Mouse (Mus musculus) urinary bladder, postnatal 36 days (tissue): ENCODE results near the gene Crnkl1.
"Not testable (repeated sequence)": the region's sequence is repeated elsewhere in the genome, so short reads cannot be mapped to it uniquely, and the experiment has no call there.

Experiments
- DNase-seq, 2 experiments: peaks; one replicate each; pipeline ENCODE4 v3.0.0; 2022; ENCODE audit warnings: low spot score in 2 of 2, mixed read lengths in 1 of 2

Crnkl1 gene

GRCm38 (mm10) chr2:145920941-145921650 lies 13.7 kb downstream of the Crnkl1 start:
- DNase-seq, result no peak

DNA sequence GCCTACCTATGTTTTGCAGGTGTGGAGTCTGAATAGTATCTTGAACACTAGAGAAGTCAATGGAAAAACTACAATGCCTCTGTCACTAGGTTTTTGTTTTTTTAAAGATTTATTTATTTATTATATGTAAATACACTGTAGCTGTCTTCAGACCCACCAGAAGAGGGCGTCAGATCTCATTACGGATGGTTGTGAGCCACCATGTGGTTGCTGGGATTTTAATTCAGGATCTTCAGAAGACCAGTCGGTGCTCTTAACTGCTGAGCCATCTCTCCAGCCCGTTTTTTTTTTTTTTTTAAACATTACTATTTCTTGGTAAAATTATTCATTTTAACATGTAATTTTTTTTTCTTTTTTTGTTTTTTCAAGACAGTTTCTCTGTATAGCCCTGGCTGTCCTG lies 28.9 kb downstream of the Crnkl1 start:
- DNase-seq, result not testable (repeated sequence)

GRCm38 (mm10) chr2:145905156-145905555 lies 29.7 kb downstream of the Crnkl1 start:
- DNase-seq, result no peak

DNA sequence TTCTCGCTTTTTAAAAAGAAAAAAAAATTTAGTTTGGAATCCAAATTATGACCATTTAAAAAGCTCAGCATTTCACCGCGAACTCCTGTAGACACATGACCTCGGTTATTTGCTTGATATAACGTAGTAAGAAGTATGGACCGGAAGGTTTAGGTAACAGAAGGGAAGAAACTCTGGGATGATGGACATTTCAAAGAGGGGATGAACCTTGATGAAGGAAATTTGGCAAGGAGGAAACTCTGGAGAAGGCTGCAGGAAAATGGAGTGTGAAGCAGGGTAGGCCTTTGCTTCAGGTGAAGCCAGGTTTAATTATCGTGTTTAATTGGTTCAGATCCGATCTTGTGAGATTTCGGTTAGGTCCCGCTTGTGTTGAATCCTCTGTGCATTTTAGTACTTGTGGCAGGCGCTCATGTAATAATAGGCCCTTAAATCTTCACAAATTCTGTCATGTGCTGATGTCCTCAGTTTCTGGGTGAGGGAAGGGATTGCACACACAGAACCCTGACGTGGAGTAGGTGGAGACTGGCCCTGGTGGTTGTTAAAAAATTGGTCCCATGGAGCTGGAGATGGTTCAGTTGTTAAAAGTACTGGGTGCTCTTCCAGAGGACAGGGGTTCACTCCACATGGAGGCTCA lies 30.7 kb downstream of the Crnkl1 start:
- DNase-seq, result no peak

GRCm38 (mm10) chr2:145903061-145903901 lies 31.5 kb downstream of the Crnkl1 start:
- peak; percentile 76 to 87 for DNase-seq

DNA sequence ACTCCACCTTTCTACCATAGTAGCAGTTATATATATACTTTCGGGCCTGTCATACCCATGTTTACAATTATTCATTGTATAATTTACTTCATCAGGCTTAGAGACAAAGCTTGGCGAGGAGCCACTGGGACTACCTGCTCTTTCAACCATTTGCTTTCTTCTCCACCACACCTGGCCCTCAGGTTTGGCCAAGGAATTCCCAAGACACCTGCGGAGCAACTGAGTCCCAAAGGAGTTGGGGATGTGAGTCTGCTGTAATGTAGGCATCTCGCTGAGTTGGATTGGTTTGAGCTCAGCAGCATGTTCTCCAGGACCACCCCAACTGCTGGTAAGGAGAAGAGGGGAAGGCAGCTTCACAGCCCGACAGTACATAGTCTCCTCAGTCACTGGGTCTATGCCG lies 33.0 kb downstream of the Crnkl1 start, which contains the start of gene Naa20:
Gene Naa20 (plus strand): TSS at position 239 of the 400 bp plus-strand sequence.
- DNase-seq, result no peak

DNA sequence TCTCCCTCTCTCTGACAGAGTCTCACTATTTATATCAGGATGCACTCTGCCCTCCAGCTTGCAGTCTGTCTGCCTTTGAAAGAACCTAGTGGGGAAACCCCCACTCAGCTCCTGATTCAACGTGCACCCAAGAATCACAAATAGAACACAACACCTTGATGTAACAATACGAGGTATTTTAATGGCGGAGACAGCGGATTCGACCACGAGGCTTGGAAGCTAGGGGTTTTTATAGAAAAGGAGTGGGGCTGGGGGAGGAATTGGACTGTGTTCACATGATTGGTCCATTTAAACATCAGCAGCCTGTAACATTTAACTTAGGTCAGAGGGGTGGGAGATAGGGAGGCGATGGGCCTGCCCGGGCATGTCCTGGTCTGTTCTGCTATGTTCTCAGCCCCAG lies 34.5 kb downstream of the Crnkl1 start:
- not testable (repeated sequence) for DNase-seq

GRCm38 (mm10) chr2:145898106-145898505 lies 36.7 kb downstream of the Crnkl1 start:
- DNase-seq, result no peak

DNA sequence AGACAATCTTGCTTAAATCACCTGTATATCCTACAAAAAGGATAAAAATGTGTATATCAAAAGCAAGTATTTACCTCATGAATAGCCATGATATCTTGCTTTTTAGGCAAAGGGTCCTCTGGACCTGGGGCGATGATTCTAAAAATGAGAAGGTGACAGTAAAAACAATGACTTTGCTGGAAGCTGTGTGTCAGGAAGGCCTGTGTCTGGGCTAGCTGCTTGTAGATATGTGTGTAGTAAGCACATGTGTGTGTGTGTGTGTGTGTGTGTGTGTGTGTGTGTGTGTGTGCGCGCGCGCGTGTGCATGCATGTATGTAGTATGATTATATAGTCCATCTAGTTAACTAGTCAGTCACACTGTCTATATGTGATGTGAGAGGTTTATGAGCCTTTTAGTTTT lies 41.1 kb downstream of the Crnkl1 start:
- no peak for DNase-seq

- DNase-seq, result no peak
These were observed 44.2 kb downstream of the Crnkl1 start for GRCm38 (mm10) chr2:145890571-145890970.

DNA sequence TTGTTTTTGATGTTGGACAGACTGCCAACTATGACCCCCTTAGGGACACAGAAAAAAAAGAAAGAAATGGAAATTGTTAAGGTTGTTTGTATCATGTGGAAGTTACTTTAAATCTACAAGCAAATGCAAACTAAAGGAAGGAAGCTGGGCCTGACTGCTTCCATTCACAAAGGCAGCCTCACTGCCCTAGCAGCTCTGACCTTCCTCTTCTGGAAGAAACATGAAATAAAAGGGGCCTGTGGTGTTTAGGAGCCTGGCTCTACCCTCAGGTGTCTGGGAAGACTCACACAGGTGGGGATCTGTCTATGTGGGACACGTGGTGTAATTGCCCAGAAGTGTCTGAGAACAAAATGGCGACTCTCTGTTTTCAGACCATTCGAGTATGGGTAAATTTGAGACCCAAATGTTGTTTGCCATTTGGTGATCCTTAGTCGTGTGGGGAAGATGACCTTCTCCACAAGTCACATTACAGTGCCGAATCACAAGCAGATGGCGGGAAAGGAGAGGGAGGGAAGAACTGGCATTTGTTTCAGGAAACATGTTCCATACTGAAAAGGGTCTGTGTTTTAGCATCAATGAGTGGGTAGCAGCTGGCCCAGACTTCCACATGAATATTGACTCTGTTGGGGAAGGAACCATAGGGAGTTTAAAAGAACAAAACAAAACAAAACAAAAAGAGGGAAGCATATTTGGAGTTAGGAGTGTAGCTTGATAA lies 45.9 kb downstream of the Crnkl1 start:
- no peak for DNase-seq

GRCm38 (mm10) chr2:145887937-145888765 lies 46.7 kb downstream of the Crnkl1 start:
- peak; percentile 38 to 76 for DNase-seq

GRCm38 (mm10) chr2:145884913-145885785 lies 49.7 kb downstream of the Crnkl1 start:
- DNase-seq, result peak in 1 of 2 experiments; percentile 57

DNA sequence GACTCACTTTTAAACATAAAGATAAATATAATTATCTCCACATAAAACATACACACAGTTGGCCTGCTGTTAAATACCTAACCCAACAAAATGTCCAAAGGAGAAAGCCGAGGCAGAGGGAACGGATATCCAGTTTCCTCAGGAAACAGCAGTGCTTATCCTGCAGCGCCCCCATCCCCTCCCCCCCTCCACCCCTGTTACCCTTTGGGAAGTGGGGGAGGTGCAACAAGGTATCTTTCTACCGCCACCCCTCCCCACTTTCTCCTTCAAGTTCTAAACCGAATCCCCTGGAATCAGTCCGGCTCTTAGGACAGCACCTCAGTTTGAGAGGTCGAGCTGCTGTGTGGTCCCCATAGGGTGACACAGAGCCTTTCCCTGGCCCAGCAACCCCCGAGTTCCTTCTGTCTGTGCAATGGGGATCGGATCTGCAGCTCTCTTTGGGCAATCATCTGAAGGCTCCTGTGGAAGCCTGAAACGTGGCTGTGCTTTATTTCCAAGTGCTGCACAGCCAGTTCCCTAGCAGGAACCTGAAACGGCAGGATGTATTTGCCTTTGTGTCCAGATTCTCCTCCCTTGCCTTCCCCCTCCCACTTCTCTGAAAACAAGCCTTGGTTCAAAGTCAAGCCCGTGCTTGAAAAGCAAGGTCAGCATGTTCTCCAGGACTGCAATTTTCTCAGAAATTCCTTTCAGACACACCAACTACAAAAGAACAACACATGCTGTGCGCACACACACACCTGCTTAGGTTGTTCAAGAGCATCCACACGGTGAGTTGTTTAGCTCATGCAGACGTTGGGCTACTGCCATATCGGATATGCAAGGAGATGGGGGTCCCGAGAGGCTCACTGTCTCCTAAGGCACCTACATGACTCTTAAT lies 50.5 kb downstream of the Crnkl1 start:
- DNase-seq, result peak in 1 of 2 experiments; percentile 32

- no peak for DNase-seq
These were observed 52.4 kb downstream of the Crnkl1 start for GRCm38 (mm10) chr2:145882398-145882797.

GRCm38 (mm10) chr2:145881932-145882331 lies 52.9 kb downstream of the Crnkl1 start:
- no peak for DNase-seq

DNA sequence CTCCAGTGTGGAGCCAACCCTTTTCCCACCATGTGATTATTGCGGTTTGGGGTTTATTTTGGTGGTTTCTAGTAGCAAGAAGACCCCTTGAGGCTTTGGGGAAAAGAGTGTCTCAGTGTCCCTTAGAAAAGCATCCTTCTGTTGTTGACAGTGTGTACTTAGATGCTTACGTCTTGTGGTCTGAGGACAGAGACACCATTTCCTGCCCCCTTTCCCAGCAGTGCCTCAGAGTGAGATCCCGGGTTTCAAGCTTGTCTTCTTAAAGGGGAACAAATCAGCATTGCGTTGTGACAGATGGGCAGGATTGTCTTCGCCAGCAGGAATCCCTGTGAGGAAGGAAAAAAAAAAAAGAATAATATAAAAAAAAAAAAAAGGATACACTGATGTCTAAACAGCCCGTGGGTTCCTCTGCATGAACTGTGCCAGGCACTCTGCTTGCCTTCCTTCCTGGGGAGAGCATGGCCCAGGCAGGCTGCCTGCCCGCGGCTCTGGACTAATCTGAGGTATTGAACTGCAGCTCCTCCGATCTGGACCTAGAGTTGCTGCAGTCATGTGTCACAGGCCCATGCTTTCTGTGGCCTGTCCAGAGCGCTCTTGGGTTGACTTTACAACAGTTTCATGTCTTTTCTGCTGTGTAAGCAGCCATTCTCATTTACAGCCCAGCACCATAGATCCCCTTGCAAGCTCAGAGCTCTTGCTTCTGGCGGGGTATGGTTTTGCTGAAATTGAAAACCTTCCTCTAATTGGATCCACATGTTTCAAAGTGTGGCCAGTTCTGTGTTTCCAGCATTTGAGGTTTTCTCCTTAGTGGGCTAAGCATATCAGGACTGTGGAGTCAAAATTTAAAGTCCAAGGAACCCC lies 53.7 kb downstream of the Crnkl1 start:
- DNase-seq, result no peak

DNA sequence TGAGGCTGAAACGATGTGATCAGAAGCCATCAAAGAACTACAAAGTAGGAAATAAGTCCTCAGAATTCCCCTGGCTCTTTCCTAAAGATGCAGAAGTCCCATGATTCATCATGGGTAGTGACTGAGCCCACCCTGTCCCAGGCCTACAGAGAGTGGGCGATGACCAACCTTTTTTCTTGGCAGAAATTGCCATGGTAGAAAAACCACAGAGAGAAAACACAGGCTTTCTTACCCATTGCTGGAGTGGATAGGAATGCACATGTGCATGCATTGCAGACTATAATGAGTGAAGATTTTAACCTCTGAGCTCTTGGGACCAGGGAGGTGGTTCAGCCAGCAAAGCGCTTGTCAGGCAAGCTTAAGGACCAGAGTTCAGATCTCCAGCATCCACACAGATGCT lies 57.6 kb downstream of the Crnkl1 start:
- no peak for DNase-seq
